Mouse (Mus musculus) bone marrow, adult 2 months (tissue): ENCODE measurements around the gene Fli1.

Experiments
- CTCF ChIP-seq: fragments of 200-500 bp; IDR thresholded peaks from 2 replicates; pipeline ENCODE4 v1.5.1; 2011; ENCODE audit warnings: low read length, control low read depth; ENCODE audit not compliant: control insufficient read depth, insufficient read depth
- POLR2A ChIP-seq: fragments of 200-500 bp; IDR thresholded peaks from 2 replicates; pipeline ENCODE4 v1.6.1; 2011; ENCODE audit warnings: low read depth, mild to moderate bottlenecking, control low read depth, low read length, borderline replicate concordance; ENCODE audit not compliant: control insufficient read depth

DNA sequence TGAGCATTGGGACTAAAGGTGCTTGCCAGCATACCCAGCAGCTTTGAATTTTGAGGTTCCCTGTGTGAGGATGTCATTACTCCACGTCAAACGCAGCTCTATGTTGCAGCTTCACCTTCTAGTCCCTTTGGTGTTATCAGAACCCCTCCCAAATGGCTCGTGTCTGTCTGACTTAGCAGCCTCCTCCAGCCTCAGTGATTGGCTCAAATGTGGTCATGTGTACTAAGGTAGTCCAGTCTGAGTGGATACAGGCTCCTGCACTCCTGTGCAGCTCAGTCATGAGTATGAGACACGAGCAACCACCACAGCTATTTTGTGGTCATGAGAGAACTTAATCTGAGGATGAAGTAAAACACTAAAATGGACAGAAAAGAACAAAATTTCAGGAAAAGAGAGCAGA lies 31.0 kb upstream of the Fli1 start:
- no peak for TF ChIP-seq POLR2A
- no peak for TF ChIP-seq CTCF
